ENCODE assay signal across 8 mouse cellular contexts in the genomic region with DNA sequence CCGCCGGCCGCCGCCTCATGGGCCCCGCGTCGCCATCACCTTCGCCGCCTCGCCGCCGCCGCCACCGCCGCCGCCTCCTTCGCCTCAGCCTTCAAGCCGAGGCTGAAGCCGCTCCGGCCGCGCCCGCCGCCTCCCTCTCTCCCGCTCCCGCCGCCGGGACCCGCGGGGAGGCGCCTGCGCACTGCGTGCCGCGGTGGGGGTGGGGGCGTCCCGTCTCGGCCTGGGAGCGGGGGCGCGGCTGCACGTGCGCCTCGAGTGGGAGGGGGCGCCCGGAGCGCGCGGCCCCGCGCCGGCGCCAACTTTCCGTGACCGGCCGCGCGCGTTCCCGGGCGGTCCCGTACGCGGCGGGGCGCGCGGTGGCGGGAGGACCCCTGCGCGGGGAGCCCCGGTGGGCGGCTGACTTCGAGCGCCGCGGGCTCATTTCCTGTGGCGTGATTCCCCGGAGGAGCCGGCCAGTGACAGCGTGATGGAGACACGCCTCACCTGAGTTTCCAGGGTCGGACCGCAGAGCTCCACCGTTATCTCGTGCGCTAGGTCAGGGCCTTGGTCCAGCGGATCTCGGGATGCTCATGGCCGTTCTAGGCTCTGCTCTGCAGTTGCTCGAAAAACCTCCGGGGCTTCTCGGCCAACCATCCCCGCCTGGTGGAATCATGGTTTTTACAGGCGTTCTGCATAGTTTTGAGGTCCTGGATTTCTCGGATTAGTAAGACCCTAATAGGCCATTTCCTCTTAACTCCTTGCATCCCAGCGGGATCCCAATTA. TPM values are rescaled to one million over a fixed set of nuclear protein-coding genes. Genes with fewer than 3 reads are reported as not detected.
A peak's percentile ranks its signal among the peaks of the same experiment; 100 is the strongest.
DNase-seq lines count a peak whose midpoint lies in the region; ATAC-seq lines count a peak whose summit lies in the region.

Gene Gjc1 (minus strand): TSS at position 680 of the 762 bp plus-strand sequence.

- H3K36me3 ChIP-seq in intestine, embryonic 16.5 days (ENCODE audit: control insufficient read depth, insufficient read depth, low read length), result no peaks in the 10 kb centered on the region
- H3K36me3 ChIP-seq in liver, embryonic 12.5 days, result no peaks in the 10 kb centered on the region
- H3K36me3 ChIP-seq in neural tube, embryonic 13.5 days, result no peaks in the 10 kb centered on the region

- peak; percentile 71 to 77 for DNase-seq in right cerebral cortex, postnatal 10 days (ENCODE audit: low spot score in 2 of 2)
- DNase-seq in right cerebral cortex, adult 18-20 months, result no peak
- DNase-seq in embryo, embryonic 10.5 days (ENCODE audit: low spot score), result peak; percentile 85
- peak; percentile 22 for DNase-seq in urinary bladder, postnatal 10 days (ENCODE audit: low spot score)

- H3K9me3 ChIP-seq in intestine, embryonic 16.5 days (ENCODE audit: control insufficient read depth, low read length), result no peaks in the 10 kb centered on the region
- H3K9me3 ChIP-seq in liver, embryonic 12.5 days (replicated peaks), result no peaks in the 10 kb centered on the region
- H3K9me3 ChIP-seq in neural tube, embryonic 13.5 days, result no peaks in the 10 kb centered on the region

- peak within 1 kb of the TSS; percentile 98 for H3K27ac ChIP-seq in intestine, embryonic 16.5 days (ENCODE audit: low read length)
- peak within 1 kb of the TSS; percentile 72 for H3K27ac ChIP-seq in liver, embryonic 12.5 days
- peak within 1 kb of the TSS; percentile 94 for H3K27ac ChIP-seq in neural tube, embryonic 13.5 days (replicated peaks)

- ATAC-seq in granulocyte monocyte progenitor cell, adult 5-6 weeks (replicated peaks; ENCODE audit: poor library complexity, severe bottlenecking), result 0 out of 2 replicates have a peak, but pooled peaks have one; percentile 20
- ATAC-seq in intestine, embryonic 16.5 days, result peak; percentile 89
- ATAC-seq in liver, embryonic 12.5 days, result no peak
- peak; percentile 90 for ATAC-seq in neural tube, embryonic 13.5 days (ENCODE audit: low read depth)

- 0 out of 2 replicates have a peak, but pooled peaks cover 2% of the 10 kb centered on the region for H3K27me3 ChIP-seq in intestine, embryonic 16.5 days (replicated peaks; ENCODE audit: control insufficient read depth, insufficient read depth, low read length)
- peaks cover 80% of the 10 kb centered on the region for H3K27me3 ChIP-seq in liver, embryonic 12.5 days (replicated peaks)
- peaks cover 12% of the 10 kb centered on the region for H3K27me3 ChIP-seq in neural tube, embryonic 13.5 days

- H3K4me2 ChIP-seq in intestine, embryonic 16.5 days (ENCODE audit: low read depth, low read length), result peak within 1 kb of the TSS; percentile 93
- H3K4me2 ChIP-seq in liver, embryonic 12.5 days, result peak within 1 kb of the TSS; percentile 70
- H3K4me2 ChIP-seq in neural tube, embryonic 13.5 days, result peak within 1 kb of the TSS; percentile 86

- WGBS in intestine, embryonic 16.5 days, result under 1% methylated on average over 32 of the region's 97 CpGs
- WGBS in liver, embryonic 12.5 days (ENCODE audit: insufficient replicate concordance), result under 1% methylated on average over 52 of the region's 97 CpGs
- WGBS in neural tube, embryonic 13.5 days, result under 1% methylated on average over 53 of the region's 97 CpGs

- peak within 1 kb of the TSS; percentile 92 for H3K9ac ChIP-seq in intestine, embryonic 16.5 days (ENCODE audit: low read depth, low read length)
- H3K9ac ChIP-seq in liver, embryonic 12.5 days, result peak within 1 kb of the TSS; percentile 67
- H3K9ac ChIP-seq in neural tube, embryonic 13.5 days, result peak within 1 kb of the TSS; percentile 91

- peak within 1 kb of the TSS; percentile 79 for H3K4me3 ChIP-seq in intestine, embryonic 16.5 days (ENCODE audit: low read length)
- peak within 1 kb of the TSS; percentile 60 for H3K4me3 ChIP-seq in liver, embryonic 12.5 days
- H3K4me3 ChIP-seq in neural tube, embryonic 13.5 days, result peak within 1 kb of the TSS; percentile 70

- H3K4me1 ChIP-seq in intestine, embryonic 16.5 days (ENCODE audit: control insufficient read depth, insufficient read depth, low read length), result 0 out of 2 replicates have a peak, but pooled peaks cover 2% of the 10 kb centered on the region
- peaks cover 11% of the 10 kb centered on the region for H3K4me1 ChIP-seq in liver, embryonic 12.5 days
- H3K4me1 ChIP-seq in neural tube, embryonic 13.5 days (replicated peaks), result peaks cover 36% of the 10 kb centered on the region

RNA-seq across cellular contexts. Expression of gene Gjc1, which starts in this region (rescaled TPM):
- total RNA-seq in granulocyte monocyte progenitor cell, adult 5-6 weeks (2014; fragmentation: Nextera tagmentation), result not detected in 2 replicates
- total RNA-seq in granulocyte monocyte progenitor cell, adult 5-6 weeks (2017), result not detected in 2 replicates
- polyA plus RNA-seq in intestine, embryonic 16.5 days (2015; fragmentation: Nextera tagmentation; extraction: Ambion mirVana), result 24.9 and 26.2 TPM in 2 replicates
- 8.7 and 9.5 TPM in 2 replicates for polyA plus RNA-seq in liver, embryonic 12.5 days (2016; fragmentation: Nextera tagmentation; extraction: Ambion mirVana)
- polyA plus RNA-seq in neural tube, embryonic 13.5 days (2015; fragmentation: Nextera tagmentation; extraction: Ambion mirVana), result 38.2 and 40.5 TPM in 2 replicates

Comparison
In these comparisons a context has a peak if more than half of its experiments do, and no peak if none do; other contexts are left out.
1. Peak in ATAC-seq in granulocyte monocyte progenitor cell, adult 5-6 weeks; RNA of the gene not detected or under 1 TPM.